Mouse (Mus musculus) cortical plate, adult 2 months (tissue): ENCODE results near the gene Camta1.

Experiments
- CTCF ChIP-seq: fragments of 200-500 bp; IDR thresholded peaks from 2 replicates; pipeline ENCODE4 v1.5.1; 2011; ENCODE audit warnings: mild to moderate bottlenecking, control low read depth, low read length; ENCODE audit not compliant: insufficient read depth; ENCODE audit errors: extremely low read depth
- POLR2A ChIP-seq: fragments of 200-500 bp; IDR thresholded peaks from 2 replicates; pipeline ENCODE4 v1.6.1; 2011; ENCODE audit warnings: mild to moderate bottlenecking, low read length, control low read depth; ENCODE audit not compliant: insufficient read depth; ENCODE audit errors: extremely low read depth

GRCm38 (mm10) chr4:150868161-150868560 is 993.5 kb downstream of the Camta1 start:
- TF ChIP-seq CTCF (no peak), POLR2A (no peak)
